Mouse (Mus musculus): Measurements from ENCODE around the gene Pafah1b3.

Gene Pafah1b3

DNA sequence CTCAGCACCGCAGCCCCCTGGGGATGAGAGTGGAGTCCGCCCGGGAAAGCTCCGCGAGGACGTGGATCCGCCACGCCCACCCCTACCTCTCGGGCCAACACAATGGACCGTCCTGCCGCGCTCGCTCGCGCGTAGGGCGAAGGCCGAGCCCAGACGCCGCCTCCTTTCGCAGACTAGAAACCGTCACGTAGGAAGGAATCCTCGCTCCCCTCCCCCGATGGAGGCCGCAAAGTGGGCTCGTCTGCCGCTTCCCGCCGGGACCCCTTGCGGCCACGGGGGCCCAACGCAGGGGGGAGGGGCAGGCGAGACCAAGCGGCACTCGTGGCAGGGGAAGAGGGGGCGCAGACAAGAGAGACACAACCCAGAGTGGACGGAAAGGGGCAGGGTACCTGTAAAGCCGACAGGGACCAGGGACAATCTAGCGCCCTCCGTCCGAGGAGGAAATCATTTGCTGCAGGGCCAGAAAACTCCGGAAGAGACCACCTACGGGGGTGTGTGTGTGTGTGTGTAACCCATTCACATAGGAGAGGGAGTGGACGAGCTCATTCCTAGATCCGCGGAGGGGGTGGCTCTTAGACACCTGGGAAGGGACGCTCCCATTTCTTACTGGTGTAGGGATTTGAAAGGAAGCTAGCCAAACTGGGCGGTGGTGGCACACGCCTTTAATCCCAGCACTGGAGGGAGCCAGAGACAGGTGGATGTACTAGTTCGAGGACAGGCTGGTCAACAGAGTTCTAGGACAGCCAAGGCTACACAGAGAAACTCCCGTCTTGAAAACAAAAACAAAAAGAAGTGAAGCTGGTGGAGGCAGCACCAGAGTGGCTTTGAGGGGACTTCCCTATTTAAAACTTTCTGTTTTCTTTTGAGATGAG lies at the start of gene Pafah1b3:
Gene Pafah1b3, minus strand, starts transcription at position 533 of the 872 bp plus-strand sequence.
- CTCF ChIA-PET, result interaction anchor here (0.6 to 0.8 kb wide), 2 partner anchors 29 to 103 kb away, joined by 3 to 8 read pairs; no protein-coding TSS in a partner anchor

DNA sequence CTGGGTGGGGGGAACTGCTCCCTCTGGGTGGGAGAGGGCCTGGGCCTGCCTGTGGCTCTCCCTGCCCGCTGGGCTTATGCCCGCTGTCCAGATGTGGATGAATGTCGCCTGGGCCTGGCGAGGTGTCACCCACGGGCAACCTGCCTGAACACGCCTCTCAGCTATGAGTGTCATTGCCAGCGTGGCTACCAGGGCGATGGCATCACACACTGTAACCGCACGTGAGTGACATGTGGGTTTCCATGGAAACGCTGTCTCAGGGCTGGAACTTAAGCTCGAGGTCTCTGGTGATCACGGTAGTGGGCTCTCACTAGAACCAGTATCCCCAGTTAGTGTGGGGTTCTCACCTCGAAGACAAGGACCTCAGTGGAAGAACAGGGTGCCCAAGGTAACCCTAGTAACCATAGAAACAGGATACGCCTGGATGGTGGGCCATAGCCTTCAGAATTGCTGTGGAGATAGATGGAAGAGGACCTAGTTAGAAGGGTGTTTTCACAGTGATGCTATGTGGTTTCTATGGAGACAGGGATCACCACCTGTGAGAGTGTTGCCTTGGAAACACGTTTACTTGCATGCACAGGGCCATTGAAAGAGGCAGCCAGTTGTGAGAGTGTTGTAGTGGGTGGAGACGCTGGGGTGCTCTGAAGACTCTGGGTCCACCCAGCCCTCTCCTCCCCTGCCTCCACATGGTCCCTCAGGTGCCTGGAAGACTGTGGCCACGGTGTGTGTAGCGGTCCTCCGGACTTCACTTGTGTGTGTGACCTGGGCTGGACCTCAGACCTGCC lies 43.4 kb upstream of the Pafah1b3 start:
- CTCF ChIA-PET, result no interaction called here

DNA sequence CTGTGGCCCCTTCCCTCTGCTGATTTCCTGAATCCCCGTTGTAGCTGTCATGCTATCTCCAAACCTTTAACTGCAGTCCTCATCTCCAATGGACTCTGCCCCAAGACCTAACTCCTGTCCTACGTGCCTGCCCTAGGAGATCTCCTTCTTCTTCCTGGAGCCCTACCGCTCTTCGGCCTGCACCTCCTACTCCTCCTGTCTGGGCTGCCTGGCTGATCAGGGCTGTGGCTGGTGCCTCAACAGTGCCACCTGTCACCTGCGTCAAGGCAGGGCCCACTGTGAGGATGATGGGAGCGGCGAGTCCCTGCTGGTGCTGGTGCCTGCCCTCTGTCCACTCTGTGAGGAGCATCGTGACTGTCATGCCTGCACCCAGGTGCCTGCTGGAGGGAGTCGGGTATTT lies 41.5 kb upstream of the Pafah1b3 start:
- CTCF ChIA-PET, result no interaction called here

DNA sequence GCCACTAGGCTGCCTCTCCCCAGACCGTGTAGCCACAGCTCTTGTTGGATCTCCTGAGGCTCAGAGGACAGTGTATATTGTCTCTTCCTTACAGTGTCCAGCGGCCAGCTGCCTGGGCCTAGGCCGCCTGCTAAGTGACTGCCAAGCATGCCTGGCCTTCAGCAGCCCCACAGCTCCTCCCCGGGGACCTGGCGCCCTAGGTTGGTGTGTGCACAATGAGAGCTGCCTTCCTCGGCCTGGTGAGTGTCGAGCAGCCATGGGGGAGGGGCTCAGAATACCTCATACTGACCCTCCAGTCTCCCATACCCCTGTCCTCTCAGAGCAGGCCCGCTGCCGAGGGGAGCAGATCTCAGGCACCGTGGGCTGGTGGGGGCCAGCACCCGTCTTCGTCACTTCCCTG lies 36.7 kb upstream of the Pafah1b3 start:
- CTCF ChIA-PET, result no interaction called here

DNA sequence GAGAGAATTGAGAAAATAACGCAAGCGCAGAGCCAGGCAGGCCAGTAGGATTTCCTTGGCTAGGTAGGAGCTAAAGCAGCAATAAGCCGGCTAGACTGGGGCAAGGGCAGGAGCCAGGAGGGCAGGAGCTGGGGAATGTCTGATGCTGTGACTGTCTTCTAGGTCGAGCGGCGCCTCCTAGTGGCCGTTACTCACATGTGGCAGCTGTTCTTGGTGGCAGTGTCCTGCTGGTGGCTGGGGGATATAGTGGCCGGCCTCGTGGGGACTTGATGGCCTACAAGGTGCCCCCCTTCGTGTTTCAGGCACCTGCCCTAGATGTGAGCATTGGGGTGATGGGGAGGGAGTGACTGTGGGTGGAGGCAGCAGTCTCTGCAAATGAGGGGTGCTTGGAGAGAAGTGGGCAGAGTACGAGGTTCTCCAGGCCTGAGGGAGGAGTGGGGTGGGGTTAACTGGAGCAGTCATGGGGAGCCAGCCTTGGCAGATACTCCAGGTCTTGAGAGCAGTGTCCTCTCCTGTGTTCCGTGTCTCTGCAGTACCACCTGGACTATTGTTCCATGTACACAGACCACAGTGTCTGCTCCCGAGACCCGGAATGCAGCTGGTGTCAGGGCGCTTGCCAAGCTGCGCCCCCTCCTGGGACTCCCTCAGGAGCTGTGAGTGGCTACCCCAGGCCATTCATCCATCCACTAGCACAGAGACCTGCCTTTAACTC lies 36.0 kb upstream of the Pafah1b3 start:
- CTCF ChIA-PET, result interaction anchor here (0.6 kb wide), 1 partner anchor 300 kb away, joined by 4 read pairs; no protein-coding TSS in a partner anchor

DNA sequence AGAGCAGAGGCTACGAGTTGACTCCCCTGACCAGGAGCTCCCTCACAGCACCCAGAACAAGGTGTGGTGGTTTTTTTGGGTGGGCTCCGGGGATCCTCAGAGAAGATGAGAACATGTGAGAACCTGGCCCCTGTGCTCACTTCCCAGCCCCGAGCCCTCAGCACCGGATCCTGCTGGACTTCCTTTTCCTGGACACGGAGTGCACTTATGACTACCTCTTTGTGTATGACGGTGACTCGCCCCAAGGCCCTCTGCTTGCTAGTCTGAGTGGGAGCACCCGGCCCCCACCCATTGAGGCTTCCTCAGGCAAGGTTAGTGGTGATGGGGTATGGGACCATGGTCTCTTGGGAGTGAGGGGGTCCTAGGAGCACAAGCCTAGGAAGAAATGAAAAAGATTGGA lies 28.4 kb upstream of the Pafah1b3 start:
- CTCF ChIA-PET, result interaction anchor here (0.6 to 0.7 kb wide), 3 partner anchors 22 to 63 kb away, joined by 3 to 8 read pairs (median 3); no protein-coding TSS in a partner anchor

DNA sequence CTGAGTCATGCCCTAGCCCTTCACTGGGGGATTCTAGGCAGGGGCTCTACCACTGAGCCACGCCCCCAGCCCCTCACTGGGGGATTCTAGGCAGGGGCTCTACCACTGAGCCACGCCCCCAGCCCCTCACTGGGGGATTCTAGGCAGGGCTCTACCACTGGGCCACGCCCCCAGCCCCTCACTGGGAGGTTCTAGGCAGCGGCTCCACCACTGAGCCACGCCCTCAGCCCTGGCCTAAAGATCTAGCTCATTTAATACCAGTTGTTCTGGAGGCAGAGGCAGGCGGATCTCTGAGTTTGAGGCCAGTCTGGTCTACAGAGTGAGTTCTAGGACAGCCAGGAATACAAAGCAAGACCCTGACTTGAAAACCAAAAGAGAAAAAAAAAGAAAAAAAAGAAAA lies 27.6 kb upstream of the Pafah1b3 start:
- CTCF ChIA-PET, result interaction anchor here (0.6 to 0.7 kb wide), 2 partner anchors 21 to 62 kb away, joined by 3 read pairs; no protein-coding TSS in a partner anchor

DNA sequence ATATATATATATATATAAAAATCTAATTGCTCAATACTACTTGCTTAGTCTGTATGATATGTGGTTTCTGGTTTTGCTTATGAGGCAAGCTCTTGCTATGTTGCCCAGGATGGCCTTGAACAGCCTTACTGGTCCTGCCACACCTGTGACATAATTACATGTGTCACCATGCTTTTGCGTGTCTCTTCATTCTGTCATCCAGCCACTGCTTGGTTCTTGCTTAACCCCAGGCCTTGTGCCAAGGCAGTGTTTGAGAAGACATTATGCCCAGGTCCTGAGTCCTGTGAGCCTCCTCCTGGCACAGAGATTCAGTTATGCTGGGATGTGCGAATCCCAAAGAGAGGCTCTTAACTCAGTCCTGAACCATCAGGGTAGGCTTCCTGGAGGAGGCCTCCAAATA lies 25.4 kb upstream of the Pafah1b3 start:
- CTCF ChIA-PET, result no interaction called here

DNA sequence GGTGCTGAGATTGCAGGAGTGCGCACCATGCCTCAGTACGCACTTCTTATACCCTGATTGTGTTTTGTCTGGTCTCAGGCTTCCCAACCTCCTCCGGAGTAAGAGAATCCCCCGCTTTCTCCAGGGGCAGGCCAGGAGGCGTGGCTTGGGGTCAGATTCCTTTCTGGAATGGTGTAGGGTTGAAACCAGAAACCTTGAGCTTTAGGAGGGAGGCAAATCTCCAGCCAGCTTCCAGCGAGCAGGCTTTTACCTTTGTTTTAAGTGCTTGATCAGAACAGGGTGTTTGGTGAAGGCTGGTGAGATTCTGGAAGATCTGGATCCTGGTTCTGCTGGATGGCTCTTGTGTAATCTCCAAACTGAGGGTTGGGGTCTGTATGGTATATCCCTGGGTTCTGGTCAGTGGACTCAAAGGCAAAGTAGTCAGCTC lies 24.3 kb upstream of the Pafah1b3 start:
- CTCF ChIA-PET, result interaction anchor here (0.8 kb wide), 1 partner anchor 144 kb away, joined by 3 read pairs; no protein-coding TSS in a partner anchor

DNA sequence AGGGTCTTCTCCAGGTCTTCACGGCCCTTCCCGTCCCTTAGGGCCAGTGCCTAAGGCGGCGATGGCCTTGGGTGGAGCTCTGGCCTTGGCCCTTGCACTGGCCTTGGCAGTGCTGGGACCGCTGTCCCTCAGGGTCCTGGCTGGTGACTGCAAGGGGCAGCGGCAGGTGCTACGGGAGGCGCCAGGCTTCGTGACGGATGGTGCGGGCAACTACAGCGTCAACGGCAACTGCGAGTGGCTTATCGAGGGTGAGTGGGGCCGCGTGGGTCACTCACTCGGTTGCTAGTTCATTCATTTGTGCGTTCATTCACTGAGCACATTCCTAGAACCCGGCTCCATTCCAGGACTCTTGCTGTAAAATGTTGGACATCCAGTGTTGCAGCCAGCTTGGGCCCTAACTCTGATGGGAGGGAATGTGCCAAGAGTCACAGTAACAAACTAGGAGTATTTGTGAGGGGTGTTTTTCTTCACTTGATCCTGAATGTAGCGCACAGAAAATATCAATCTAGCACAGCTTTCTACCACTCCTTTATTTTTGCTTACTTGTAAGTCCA lies 19.7 kb upstream of the Pafah1b3 start:
- CTCF ChIA-PET, result no interaction called here

DNA sequence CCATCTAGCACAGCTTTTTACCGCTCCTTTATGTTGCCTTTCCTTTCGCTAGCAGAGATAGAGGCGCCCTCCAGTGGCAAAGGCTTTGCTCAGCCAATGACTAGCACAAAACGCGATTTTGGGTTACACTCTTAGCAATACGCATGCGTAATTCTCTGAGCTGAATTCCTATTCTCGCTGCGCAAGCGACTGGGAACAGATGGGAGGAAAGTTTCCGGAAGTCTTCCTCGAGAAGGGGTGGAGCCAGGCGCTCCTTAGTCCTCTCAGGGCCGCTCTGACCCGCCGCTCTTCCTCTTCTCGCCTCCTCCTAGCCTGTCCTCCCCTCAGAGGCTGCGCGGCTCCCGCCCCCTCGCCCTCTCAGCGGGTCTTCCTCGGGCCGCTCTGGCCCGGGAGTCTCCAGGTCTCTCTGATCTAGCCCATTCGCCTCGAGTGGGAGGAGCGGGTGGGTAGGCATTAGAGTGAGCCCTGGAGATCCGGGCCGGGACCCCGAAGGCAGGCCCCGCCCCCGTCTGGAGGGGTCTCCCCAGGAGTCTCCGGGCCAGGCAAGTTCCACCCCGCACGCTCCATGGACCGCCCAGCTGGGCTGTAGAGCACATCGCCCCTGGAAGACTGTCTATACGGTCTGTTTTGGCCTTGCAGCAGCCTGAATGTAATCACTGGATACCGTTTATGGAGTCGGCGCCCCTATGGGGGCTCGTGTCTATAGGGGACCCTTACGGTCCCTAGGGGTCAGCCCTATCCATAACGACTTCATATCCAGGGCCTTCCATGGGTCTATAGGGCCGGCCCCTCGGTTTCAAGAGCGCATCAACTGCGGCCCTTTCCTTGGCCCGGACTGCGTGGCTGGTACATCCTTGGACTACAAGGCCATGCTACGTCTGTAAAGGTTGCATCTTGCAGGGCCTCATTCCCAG lies 19.0 kb upstream of the Pafah1b3 start, which contains the start of gene Megf8:
Gene Megf8, plus strand, starts transcription at position 633 of the 914 bp plus-strand sequence.
- CTCF ChIA-PET, result interaction anchor here (1.0 kb wide), 1 partner anchor 85 kb away, joined by 5 read pairs; no protein-coding TSS in a partner anchor

DNA sequence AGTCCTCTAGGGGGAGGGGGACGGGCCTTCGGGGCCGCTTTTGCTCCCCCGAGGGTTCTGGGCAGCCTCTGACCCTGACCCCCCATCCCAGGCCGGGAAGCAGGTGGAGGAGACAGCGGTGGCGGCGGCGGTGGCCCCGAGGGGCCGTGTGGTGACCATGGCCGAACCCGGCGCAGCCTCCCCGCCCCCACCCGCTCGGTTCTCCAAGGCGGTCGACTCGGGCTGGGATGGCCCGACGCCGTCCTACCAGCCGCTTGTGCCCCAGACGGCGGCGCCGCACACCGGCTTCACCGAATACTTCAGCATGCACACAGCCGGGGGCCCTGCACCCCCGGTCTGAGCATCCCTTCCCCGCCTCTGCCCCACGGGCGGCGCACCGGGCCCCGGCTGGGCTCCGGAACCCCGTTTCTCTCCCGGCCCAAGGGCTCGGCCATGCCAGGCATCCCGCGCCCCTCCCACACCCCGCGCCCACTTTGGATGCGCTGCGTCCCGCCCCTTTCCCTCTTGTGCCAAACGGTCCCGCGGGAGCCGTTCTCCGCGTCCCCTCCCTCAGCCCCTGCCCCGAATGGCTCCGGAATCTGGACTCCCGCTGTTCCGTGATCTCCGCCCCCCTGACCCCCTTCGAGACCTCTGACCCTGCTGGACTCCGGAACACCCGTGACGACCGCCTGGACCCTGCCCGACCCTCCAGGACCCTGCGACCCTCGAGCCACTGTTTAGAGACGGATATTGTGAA lies 17.7 kb upstream of the Pafah1b3 start:
- CTCF ChIA-PET, result no interaction called here

DNA sequence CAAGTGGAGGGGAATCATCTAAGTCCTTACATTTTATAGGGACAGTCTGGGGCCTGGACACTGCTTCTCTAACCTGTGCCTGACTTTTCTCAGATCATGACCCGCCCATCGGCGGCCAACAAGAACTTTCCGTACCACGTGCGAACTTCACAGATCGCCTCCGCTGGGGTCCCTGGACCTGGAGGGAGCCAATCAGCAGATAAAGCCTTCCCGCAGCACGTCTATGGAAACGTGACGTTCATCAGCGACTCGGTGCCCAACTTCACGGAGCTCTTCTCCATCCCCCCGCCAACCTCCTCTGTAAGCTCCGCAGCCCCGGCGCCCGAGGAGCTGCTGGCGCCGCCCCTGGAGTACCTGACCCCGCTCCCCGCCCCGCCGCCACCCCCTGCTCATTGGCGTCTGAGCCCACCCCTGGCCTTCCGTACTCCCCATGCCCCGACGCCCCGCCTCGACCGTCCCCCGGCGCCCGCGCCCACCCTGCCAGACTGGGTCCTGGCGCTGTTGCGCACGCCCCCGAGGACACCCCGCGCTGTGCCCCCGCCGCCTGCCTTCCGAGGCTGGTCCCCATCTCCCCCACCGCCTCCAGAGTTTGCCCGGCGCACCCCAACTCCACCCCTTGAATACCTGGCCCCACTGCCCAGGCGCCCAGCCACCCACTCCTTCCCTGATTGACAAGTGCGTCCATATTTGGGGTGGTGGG lies 17.0 kb upstream of the Pafah1b3 start:
- CTCF ChIA-PET, result interaction anchor here (0.6 kb wide), 1 partner anchor 76 kb away, joined by 11 read pairs; no protein-coding TSS in a partner anchor

DNA sequence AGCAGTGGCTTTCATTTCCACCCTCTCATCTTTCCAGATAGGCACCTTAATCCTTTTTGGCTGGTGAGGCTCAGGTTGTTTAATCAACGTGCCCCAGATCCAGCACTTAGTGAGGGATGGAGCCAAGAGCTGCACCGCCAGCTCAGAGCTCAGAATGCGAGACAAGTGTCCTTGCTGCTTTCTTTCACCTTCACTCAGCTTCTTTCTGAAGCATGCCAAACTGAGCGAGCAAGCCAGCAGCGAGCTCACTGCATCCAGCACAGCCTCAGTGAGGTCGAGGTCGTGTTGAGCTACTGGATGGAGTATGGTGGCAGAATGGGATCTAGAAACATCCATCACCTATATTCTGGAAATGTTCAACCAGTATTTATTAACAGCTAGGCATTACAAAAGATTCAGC lies 15.5 kb upstream of the Pafah1b3 start:
- CTCF ChIA-PET, result interaction anchor here (0.6 kb wide), 1 partner anchor 17 kb away, joined by 3 read pairs; no protein-coding TSS in a partner anchor

DNA sequence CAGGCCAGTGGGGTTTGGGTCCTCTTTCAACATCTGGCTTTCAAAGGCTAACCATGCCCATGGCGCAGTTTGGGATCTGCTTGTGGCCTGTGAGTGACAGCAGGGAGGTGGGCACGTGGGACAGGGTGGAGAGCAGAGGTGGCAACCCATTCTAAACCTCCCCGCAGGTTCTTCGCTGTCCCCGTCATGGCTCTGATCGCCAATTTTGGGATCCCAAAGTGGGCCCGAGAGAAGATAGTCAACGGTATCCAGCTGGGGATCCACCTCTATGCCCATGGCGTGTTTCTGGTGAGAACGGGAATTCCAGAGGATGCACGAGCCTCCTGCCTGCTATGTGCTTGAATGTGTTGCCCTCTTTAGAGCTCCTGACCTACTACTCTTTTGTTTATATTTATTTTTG lies 13.4 kb upstream of the Pafah1b3 start:
- CTCF ChIA-PET, result no interaction called here

DNA sequence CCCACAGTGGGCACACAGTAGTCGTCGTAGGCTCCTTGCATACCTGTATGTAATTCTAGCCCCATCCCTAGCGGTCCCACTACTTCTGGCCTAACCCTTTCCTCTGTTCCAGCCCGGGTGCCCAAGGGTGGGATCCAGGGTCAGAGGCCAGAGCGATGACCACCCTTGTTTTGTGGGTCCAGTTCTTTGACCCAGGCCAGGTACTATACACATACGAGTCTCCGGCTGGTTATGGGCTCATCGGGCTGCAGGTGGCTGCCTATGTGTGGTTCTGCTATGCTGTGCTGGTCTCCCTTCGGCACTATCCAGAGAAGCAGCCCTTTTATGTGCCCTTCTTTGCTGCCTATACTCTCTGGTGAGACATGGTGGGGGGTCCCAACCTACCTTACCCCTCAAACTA lies 11.6 kb upstream of the Pafah1b3 start:
- CTCF ChIA-PET, result no interaction called here

DNA sequence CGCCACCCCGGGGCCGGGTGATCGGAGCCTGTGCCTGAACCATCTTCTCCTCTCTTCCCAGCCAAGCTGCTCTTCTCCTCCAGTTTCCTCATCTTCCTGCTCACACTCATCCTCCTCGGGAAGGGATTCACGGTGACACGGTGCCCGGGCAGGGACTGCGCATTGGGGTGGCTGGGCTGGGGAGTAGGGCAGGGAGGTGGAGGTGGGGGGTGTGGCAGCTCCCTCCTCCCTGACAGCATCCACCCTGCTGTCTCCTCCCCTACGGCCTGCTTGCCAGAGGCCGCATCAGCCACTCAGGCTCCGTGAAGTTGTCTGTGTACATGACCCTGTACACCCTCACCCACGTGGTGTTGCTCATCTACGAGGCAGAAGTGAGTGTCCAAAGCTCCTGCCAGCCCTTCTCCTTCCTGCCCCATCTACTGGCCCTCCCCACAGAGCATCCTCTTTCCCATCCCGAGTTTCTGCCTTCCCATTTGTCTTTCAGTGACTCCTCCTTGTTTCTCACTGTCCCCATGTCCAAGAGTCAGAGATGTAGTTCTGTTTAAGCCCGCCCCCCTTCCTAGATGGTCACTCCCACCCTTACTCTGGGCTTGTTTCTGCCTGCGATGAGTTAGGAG lies 11.0 kb upstream of the Pafah1b3 start:
- CTCF ChIA-PET, result no interaction called here

DNA sequence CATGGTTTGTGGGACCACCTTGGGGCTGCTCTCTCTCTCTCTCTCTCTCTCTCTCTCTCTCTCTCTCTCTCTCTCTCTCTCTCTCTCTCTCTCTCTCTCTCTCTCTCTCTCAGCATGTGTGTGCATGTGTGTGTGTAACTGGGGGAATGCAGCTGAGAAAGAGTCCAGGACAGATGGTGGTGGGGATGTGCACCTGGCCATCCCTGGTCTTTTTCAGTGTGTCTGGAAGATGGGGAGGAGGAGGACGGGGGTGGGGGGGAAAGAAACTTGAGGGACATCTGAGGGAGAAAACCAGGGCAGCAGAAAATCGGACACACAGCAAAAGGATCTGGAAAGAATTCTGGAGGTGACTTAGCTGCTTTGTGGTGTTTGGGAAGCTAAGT lies 8.8 kb upstream of the Pafah1b3 start:
- CTCF ChIA-PET, result interaction anchor here (0.6 kb wide), 1 partner anchor 40 kb away, joined by 5 read pairs; no protein-coding TSS in a partner anchor
